Mouse (Mus musculus) gastrocnemius, postnatal 14 days (tissue): ENCODE measurements around the gene Gm10799. TPM values are rescaled to one million over a fixed set of nuclear protein-coding genes. Genes with fewer than 3 reads are reported as not detected.
"Not testable (repeated sequence)": the region's sequence is repeated elsewhere in the genome, so short reads cannot be mapped to it uniquely, and the experiment has no call there.

Source experiments
- DNase-seq: peaks from one replicate; pipeline ENCODE4 v3.0.0; 2021; ENCODE audit warnings: mixed read lengths
- intact Hi-C: fragments of 180-260 bp; cut with DNase I; formaldehyde crosslinking; loops from one replicate; pipeline ENCODE4 v1.15.1; 2025; ENCODE audit warnings: low total_unique reads
- total RNA-seq, 2 experiments: library from RNA; stranded (reverse); gene quantifications; 2 replicates each; pipeline ENCODE4 v1.2.3; 2021

Gene Gm10799
- total RNA-seq, 2 experiments from 2014 or later, result not detected

GRCm38 (mm10) chr2:104081436-104082050 is 13.2 kb upstream of the Gm10799 start:
- DNase-seq, intact Hi-C loops: not testable (repeated sequence)

- DNase-seq, intact Hi-C loops: not testable (repeated sequence)
Measured at GRCm38 (mm10) chr2:104078285-104078684, 9.9 kb upstream of the Gm10799 start.

GRCm38 (mm10) chr2:104069704-104070185 is 1.4 kb upstream of the Gm10799 start, which contains the start of gene Cd59b:
Cd59b (plus strand) TSS chr2:104069849.
- DNase-seq, result peak; percentile 47
- intact Hi-C loops, result no loop called here

DNA sequence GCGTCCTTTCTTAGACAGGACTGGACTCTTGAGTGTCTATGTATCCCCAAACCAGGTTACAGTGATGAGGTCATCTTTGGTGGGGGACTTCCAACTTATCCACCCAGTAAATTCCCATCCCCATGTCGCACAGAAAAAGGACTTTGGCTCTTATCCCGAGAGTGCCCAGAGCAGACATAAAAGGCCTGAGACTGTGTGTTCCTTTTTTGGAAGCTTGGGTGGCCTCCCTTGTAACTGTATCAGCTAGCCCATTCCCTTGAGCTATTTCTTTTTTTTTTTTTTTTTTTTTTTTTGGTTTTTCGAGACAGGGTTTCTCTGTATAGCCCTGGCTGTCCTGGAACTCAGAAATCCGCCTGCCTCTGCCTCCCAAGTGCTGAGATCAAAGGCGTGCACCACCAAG is 2.8 kb downstream of the Gm10799 start, which contains the start of gene Gm10912:
Gene Gm10912 (plus strand): TSS at position 301 of the 400 bp plus-strand sequence.
- intact Hi-C loops, DNase-seq: not testable (repeated sequence)

DNA sequence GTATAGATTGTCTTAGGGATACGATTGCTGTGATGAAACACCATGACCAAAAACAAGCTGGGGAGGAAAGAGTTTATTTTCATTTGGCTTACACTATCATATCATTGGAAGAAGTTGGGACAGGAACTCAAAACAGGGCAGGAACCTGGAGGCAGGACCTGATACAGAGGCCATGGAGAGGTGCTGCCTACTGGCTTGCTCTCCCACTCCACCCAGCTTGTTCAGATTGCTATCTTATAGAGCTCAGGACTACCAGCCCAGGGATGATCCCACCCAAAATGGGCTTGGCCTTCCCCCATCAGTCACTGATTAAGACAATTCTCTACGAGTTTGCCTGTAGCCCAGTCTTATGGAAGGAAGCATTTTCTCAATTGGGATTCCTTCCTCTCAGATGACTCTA is 4.2 kb downstream of the Gm10799 start:
- intact Hi-C loops, result no loop called here
- DNase-seq, result no peak

DNA sequence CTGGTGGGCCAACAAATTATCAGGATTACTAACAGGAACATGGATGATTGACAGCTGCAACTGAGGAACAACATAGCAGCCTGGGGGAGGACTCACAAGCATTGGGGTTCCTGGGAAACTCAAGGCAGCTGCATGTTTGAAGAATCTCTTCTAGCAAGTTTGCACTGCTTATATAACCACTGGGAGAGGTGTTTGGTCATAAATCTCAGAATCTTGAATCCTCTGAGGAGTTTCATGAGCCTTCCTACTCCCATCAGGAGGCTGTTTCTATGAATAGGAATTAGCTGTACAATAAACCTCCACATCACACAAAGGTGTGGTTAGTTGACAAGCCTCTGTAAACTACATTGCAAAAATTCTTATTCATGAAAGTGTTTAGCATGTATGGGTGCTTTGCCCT is 5.7 kb downstream of the Gm10799 start:
- DNase-seq, result no peak
- intact Hi-C loops, result no loop called here

- intact Hi-C loops, result no loop called here
- no peak for DNase-seq
Measured at GRCm38 (mm10) chr2:104060996-104061395, 7.4 kb downstream of the Gm10799 start.

- no peak for DNase-seq
- intact Hi-C loops, result no loop called here
Measured at GRCm38 (mm10) chr2:104059786-104060185, 8.6 kb downstream of the Gm10799 start.

- DNase-seq, result no peak
- intact Hi-C loops, result no loop called here
Measured at GRCm38 (mm10) chr2:104058954-104059353, 9.4 kb downstream of the Gm10799 start.

- DNase-seq, result no peak
- intact Hi-C loops, result no loop called here
Measured at GRCm38 (mm10) chr2:104058381-104058780, 10.0 kb downstream of the Gm10799 start.

GRCm38 (mm10) chr2:104044479-104045080 is 23.8 kb downstream of the Gm10799 start:
- DNase-seq, result peak; percentile 26
- intact Hi-C loops, result no loop called here

DNA sequence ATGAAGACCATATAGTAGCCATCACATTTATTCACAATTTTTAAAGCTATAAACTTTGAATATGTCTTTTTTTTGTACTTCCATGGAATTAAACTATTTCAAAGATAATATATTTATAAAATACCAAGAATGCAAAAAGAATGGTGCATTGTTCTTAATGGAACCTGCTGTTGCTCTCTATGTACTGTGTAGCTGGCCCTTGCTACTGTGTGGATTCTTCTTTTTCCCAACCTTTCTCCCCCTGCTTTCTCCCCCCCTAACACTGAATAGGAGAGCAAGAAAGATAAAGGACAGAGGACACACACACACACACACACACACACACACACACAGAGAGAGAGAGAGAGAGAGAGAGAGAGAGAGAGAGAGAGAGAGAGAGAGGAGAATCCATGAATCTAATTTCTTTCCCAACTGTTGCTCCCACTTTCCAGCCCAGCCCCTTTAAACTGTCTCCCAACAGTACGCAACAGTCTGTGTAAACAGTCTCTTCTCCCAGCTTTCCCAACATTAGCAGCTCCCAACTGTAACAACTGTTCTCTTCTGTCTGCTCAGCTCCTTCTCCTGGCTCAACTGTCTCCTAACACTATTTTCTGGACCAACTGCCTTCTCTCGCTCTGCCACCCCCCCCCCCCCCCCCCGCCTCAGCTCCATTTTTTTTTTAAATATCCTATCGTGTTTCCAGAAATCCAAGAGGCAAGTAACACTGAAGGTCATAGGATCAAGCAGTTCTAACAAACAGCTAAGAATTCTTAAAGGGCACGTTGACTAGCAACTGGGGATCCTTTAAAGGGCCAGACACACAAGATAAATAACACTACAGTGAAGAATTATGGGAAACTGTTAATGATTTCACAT is 24.5 kb downstream of the Gm10799 start:
- intact Hi-C loops, result no loop called here
- DNase-seq, result no peak

GRCm38 (mm10) chr2:104042766-104043165 is 25.6 kb downstream of the Gm10799 start:
- intact Hi-C loops, result no loop called here
- no peak for DNase-seq

GRCm38 (mm10) chr2:104041632-104042031 is 26.7 kb downstream of the Gm10799 start:
- DNase-seq, result no peak

DNA sequence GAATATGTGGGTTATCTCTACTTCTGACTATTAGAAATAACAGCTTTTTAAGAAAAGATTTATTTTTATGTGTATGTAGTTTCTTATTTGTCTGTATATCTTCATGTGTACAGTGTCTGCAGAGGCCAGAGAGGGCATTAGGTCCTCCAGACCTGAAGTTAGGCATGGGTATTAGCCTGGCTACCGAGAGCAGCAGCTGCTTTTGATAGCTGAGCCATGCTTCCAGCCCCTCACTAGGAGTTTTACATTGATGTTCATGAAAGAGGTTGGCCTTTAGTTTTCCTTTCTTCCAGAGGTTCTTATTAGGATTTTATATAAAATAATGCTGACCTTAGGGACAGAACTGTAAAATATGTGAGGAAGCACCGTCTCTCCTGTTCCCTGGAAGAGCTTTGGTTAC is 30.1 kb downstream of the Gm10799 start:
- no peak for DNase-seq
- intact Hi-C loops, result loop anchor here (10.0 kb wide), 2 partner anchors 97 to 387 kb away; no protein-coding TSS in a partner anchor

More at GRCm38 (mm10) chr2:104041632-104042031, 26.7 kb downstream of the Gm10799 start:
- intact Hi-C loops, result no loop called here

DNA sequence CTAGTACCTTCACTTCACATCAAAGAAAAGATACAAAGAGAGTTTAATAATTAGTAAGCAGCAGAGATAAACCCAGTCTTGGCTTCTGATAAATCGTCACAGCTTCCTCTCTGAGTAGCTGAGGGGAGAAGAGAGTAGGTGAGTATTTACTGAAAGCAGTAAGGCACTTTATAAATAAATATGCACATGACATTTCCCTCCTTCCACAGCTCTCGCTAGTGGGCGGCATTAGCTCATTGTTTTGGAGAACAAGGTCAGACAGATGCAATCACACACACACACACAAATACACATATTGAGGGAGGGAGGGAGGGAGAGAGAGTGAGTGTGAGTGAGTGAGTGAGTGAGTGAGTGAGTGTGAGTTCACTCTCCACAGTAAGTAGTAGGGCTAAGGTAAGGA is 32.0 kb downstream of the Gm10799 start:
- intact Hi-C loops, result loop anchor here (10.0 kb wide), 2 partner anchors 98 to 388 kb away; no protein-coding TSS in a partner anchor
- DNase-seq, result no peak

DNA sequence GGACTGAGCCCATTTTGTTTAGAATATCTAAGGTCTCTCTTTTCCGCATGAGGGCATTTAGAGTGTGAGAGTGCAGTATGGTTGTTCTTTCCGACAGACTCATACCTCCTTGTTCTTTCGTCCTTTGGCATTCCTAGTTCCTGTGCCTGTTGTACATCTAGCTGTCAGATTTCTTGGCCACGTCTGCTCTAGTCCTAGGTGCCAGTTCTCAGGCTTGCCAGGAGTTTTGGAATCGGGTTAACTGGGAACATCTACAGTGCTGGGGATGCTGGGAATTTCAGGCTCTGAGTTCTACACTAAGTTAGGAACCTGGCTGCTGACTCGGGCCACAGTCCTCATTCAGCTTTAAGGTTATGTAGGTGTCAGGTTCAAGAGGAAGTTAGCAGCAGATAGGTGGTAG is 32.8 kb downstream of the Gm10799 start:
- no peak for DNase-seq
- intact Hi-C loops, result loop anchor here (10.0 kb wide), 2 partner anchors 99 to 389 kb away; no protein-coding TSS in a partner anchor

GRCm38 (mm10) chr2:104034832-104035472 is 33.4 kb downstream of the Gm10799 start:
- intact Hi-C loops, result loop anchor here (10.0 kb wide), 2 partner anchors 100 to 390 kb away; no protein-coding TSS in a partner anchor
- DNase-seq, result peak; percentile 45

DNA sequence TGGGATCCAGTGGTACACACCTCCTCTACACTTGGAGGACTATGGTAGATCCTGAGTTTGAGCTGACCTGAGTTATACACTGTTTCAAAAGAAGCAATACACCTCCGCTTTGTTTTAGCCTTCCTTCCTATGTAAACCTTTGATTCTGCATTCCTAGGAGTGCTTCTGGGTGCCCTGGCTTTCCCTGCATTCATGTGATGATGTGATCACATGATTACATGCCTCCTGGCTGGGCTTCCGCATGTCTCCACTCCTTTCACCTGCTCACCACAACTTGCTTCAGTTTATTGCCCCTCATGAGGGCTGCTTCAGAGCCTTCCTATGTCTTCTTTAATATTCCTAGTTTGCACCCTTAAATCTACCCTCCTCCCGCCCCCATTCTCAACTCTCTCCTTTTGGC is 36.3 kb downstream of the Gm10799 start:
- DNase-seq, result no peak
- intact Hi-C loops, result loop anchor here (10.0 kb wide), 2 partner anchors 103 to 393 kb away; no protein-coding TSS in a partner anchor
